Mouse (Mus musculus) hindbrain, embryonic 15.5 days (tissue): ENCODE data around the gene Sgsh. TPM values are rescaled to one million over a fixed set of nuclear protein-coding genes. Genes with fewer than 3 reads are reported as not detected.

ENCODE experiments used
- ATAC-seq: fragments of 200-750 bp; cut with Nextera tagmentation; 2 replicates; pipeline ENCODE4 v1.8.0; 2017; ENCODE audit warnings: low read depth, moderate number of reproducible peaks, moderate TSS enrichment; ENCODE audit not compliant: low FRiP score
- H3K27ac ChIP-seq: fragments of 300-500 bp; sonication (generic); replicated peaks from 2 replicates; pipeline ENCODE4 v1.5.1; 2015; ENCODE audit warnings: mild to moderate bottlenecking, inconsistent platforms
- H3K27me3 ChIP-seq: fragments of 300-500 bp; sonication (generic); 2 replicates; pipeline ENCODE4 v1.6.1; 2015; ENCODE audit warnings: control low read depth, inconsistent platforms
- H3K36me3 ChIP-seq: fragments of 300-500 bp; sonication (generic); 2 replicates; pipeline ENCODE4 v1.6.1; 2015; ENCODE audit warnings: control low read depth, inconsistent platforms
- H3K4me1 ChIP-seq: fragments of 300-500 bp; sonication (generic); replicated peaks from 2 replicates; pipeline ENCODE4 v1.6.1; 2015; ENCODE audit warnings: control low read depth, inconsistent platforms
- H3K4me2 ChIP-seq: fragments of 300-500 bp; sonication (generic); 2 replicates; pipeline ENCODE4 v1.6.1; 2015; ENCODE audit warnings: moderate library complexity, mild to moderate bottlenecking, inconsistent platforms
- H3K4me3 ChIP-seq: fragments of 300-500 bp; sonication (generic); 2 replicates; pipeline ENCODE4 v1.5.1; 2015; ENCODE audit warnings: mild to moderate bottlenecking, inconsistent platforms
- H3K9ac ChIP-seq: fragments of 300-500 bp; sonication (generic); 2 replicates; pipeline ENCODE4 v1.6.1; 2015; ENCODE audit warnings: inconsistent platforms
- H3K9me3 ChIP-seq: fragments of 300-500 bp; sonication (generic); 2 replicates; pipeline ENCODE4 v1.6.1; 2016; ENCODE audit warnings: control low read depth, inconsistent platforms
- WGBS: fragments of 180-500 bp; shearing (Covaris S2); methylation state at CpG from one replicate; pipeline ENCODE4 v1.1.7; 2015; 5-methylcytosine and 5-hydroxymethylcytosine counted together
- microRNA counts: library from miRNA; unstranded; fragments of <30 nt; microRNA quantifications from one replicate; lab custom pipeline; 2016
- microRNA-seq: library from miRNA; unstranded; fragments of <30 nt; microRNA quantifications from one replicate; pipeline ENCODE4, GENCODE M21; 2016
- polyA plus RNA-seq: library from polyadenylated mRNA; unstranded; fragments of >200 nt; fragmentation: Nextera tagmentation; extraction: Ambion mirVana; gene quantifications from 2 replicates; pipeline ENCODE4 v1.2.1, GENCODE M21; 2015

Sgsh gene
- polyA plus RNA-seq, 1 experiment from 2014 or later: 4.4 TPM

DNA sequence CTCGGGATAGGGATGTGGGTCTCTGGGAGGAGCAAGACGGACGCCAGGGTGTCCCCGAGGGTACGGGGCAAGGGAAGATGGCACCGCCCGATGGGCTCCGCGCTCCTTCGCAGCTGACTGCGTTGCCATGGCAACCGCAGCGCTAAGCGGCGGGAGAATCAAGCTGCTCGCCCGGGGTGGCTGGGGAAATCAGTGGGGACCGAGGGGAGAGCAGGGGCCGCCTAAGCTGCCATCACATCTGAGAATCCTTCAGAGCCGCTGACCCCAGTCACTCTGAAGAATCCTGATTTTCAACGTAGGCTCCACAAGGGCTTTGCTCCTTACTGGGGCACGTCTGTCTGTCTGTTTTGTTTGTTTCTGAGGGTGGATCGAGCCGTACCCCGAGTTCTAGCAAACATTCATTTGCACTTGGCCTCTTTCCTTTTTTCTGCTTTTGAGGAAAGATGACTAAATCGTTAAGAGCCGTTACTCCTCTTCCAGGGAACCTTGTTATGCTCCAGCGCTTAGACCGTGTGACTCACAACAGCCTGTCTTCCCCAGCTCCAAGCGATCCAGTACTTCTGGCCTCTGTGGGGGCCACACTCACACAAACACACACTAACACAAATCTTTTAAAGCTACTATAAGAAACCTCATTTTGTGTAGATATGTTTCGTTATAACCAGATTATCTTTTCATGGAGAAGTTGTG, 54.9 kb downstream of the Sgsh start:
- Histone ChIP-seq H3K4me3 (peak overlapping the region; percentile 92), H3K9ac (peak overlapping the region; percentile 98), H3K9me3 (no peaks in the 10 kb centered on the region), H3K36me3 (peaks cover 25% of the 10 kb centered on the region), H3K27ac (peak overlapping the region; percentile 99), H3K27me3 (no peaks in the 10 kb centered on the region), H3K4me2 (peak overlapping the region; percentile 95), H3K4me1 (peaks cover 27% of the 10 kb centered on the region)
- 1% methylated on average over 27 of the region's 31 CpGs for WGBS
- no peak for ATAC-seq

DNA sequence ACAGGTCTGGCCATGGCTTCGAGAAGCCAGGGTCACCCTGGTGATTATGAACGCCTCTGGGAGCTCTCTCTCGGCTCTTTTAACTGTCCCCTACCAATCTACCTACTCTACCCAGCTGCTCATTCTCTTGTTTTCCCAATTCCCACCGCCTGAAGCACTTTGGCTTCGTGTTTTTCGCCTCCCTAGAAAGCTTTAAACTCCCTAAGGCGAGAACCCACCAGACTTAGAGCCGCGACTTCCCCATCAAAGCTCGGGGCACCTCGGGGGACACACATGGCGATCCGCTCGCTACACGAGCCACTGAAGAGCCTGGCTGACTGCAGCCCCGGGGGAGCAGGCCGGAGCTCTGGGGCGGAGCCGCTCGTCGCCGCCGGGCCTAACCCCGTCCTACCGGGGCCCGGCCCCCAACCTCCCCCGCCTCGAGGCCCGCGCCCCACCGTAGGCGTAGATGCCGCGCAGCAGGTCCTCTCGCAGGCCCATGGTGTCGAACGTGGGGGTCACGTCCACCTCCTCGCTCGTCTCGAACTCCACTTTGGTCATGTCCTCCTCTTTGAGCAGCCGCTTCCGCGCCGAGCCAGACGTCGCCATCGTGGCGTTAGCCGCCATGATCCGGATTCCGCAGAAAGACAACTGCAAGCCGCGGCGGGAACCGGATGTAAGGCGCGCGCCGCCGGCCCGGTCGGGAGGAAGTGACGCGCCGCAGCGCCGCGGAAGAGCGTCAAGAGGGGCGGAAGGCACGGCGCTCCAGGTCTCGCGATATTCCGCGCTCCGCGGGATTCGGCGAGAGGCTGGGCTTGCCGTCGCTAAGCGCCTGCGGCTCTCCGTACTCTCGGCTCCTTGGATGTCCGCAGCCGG, 55.7 kb downstream of the Sgsh start, which contains the start of gene Eif4a3:
Gene Eif4a3, minus strand, starts transcription at position 699 of the 855 bp plus-strand sequence.
- peak; percentile 97 for ATAC-seq
- peak within 1 kb of the TSS; percentile 95 for H3K4me2 ChIP-seq
- peak within 1 kb of the TSS; percentile 99 for H3K27ac ChIP-seq
- H3K9ac ChIP-seq: peak within 1 kb of the TSS; percentile 98
- H3K4me1 ChIP-seq: peaks cover 27% of the 10 kb centered on the region
- H3K4me3 ChIP-seq: peak within 1 kb of the TSS; percentile 92
- peaks cover 33% of the 10 kb centered on the region for H3K36me3 ChIP-seq
- no peaks in the 10 kb centered on the region for H3K9me3 ChIP-seq
- no peaks in the 10 kb centered on the region for H3K27me3 ChIP-seq
- WGBS: under 1% methylated on average over 89 of the region's 89 CpGs

DNA sequence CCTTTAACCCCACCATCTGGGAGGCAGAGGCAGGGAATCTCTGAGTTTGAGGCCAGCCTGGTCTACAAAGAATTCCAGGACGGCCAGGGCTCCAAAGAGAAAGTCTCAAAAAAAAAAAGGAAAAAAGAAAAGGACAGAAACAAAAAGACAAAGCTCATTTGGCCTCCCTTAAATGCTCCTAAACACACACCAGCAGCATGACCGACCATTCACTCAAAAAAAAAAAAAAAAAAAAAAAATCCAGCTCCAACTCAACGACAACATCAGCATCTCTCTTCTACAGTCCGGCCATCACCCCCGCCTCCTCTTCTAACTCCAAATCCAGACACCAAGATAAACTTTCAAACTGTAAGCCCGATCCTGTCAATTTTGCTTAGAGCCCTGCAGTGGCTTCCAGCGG, 56.4 kb downstream of the Sgsh start:
- Histone ChIP-seq H3K27ac (peak overlapping the region; percentile 99; the same call in 1 of the 2 replicates), H3K4me1 (peaks cover 27% of the 10 kb centered on the region), H3K9me3 (no peaks in the 10 kb centered on the region), H3K9ac (peak overlapping the region; percentile 98), H3K4me3 (peak overlapping the region; percentile 92), H3K27me3 (no peaks in the 10 kb centered on the region), H3K36me3 (peaks cover 40% of the 10 kb centered on the region), H3K4me2 (peak overlapping the region; percentile 95)
- WGBS: 14% methylated on average over 7 of the region's 7 CpGs
- ATAC-seq: no peak

DNA sequence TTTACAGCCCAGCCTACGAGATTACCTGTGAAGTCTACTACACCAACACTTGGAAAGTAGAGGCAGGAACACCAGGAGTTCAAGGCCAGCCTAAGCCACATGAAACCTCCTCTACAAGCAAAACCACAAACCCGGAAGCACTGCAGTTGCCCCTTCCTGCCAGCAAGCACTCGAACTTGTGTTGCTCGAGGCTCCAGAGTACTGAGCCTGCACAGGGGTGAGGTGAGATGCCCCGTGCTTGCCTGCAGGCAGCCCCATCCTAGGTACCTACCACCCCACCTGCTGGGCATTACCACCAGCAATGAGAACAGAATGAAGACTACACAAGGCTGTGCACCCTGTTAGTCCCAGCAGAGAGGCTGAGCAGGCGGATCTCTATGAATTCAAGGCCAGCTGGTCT, 57.3 kb downstream of the Sgsh start:
- peaks cover 49% of the 10 kb centered on the region for H3K36me3 ChIP-seq
- no peaks in the 10 kb centered on the region for H3K9me3 ChIP-seq
- H3K4me1 ChIP-seq: peaks cover 27% of the 10 kb centered on the region
- no peaks in the 10 kb centered on the region for H3K27me3 ChIP-seq
- H3K9ac ChIP-seq: no peak overlapping the region
- no peak overlapping the region for H3K27ac ChIP-seq
- 86% methylated on average over 6 of the region's 6 CpGs for WGBS
- peak overlapping the region; percentile 95 for H3K4me2 ChIP-seq
- no peak for ATAC-seq
- 0 out of 2 replicates have a peak overlapping the region, but pooled peaks have one; percentile 92 for H3K4me3 ChIP-seq

MicroRNA genes within 50 kb of the gene (microRNA counts, 519-probe panel; counts per million panel counts)
- not detected for microRNA mmu-miR-1932 (lab: Ali Mortazavi, UCI)

Small RNA genes within 50 kb of the gene (microRNA-seq; reads per million reads assigned to microRNA genes)
- gene Mir1932: not detected

Other genes starting within 250 kb of the Sgsh start
- 56.1 and 57.1 TPM in 2 replicates for gene Tbc1d16, start 127.0 kb downstream of the Sgsh start, polyA plus RNA-seq
- gene Ccdc40, start 127.0 kb downstream of the Sgsh start, polyA plus RNA-seq: 14.6 and 15.4 TPM in 2 replicates
- gene Gaa, start 87.6 kb downstream of the Sgsh start, polyA plus RNA-seq: 95.1 and 105 TPM in 2 replicates
- gene Eif4a3, start 55.4 kb downstream of the Sgsh start, polyA plus RNA-seq: 242 and 250 TPM in 2 replicates
- 0.36 and 0.58 TPM in 2 replicates for gene Card14, start 47.8 kb downstream of the Sgsh start, polyA plus RNA-seq
- gene Slc26a11, start within 50 bp of the Sgsh start, polyA plus RNA-seq: 5.9 and 7.6 TPM in 2 replicates
- 0.99 and 1.5 TPM in 2 replicates for gene Rnf213, start 37.6 kb upstream of the Sgsh start, polyA plus RNA-seq
- 17.2 and 17.6 TPM in 2 replicates for gene Endov, start 135.8 kb upstream of the Sgsh start, polyA plus RNA-seq
- 16.2 and 20.7 TPM in 2 replicates for gene Nptx1, start 192.2 kb upstream of the Sgsh start, polyA plus RNA-seq
- gene Rptor, start 247.4 kb upstream of the Sgsh start, polyA plus RNA-seq: 12.7 and 13.3 TPM in 2 replicates